14 mouse cellular contexts compared by ENCODE assay signal in the genomic region with DNA sequence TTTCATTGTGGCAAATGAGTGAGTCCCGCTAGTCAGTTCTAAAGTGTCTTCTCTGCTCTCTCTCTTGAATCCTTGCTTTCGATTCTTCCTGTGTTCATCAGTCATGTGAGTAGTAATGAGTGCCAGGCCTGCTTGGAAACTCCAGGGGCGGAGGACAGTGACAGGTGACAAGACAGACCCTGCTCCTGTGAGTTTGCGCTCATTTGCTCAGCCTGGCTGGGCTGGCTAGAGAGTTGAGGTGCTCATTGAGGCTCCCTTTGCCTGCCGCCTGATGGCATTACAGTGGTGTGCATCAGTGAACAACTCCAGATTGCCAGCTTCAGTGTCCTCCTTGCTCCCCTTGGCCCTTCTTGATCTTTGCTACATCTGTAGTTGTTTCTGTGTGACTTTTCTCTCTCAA.
A peak's percentile ranks its signal among the peaks of the same experiment; 100 is the strongest.
DNase-seq lines count a peak whose midpoint lies in the region; TF ChIP-seq lines count a peak whose summit lies in the region.
"Had no signal": no experiment of that assay in that cellular context is flagged by ENCODE, and none has a peak within 500 bp of the region (broad histone marks: within the 10 kb centered on the region; RNA-seq: fewer than 3 reads in every experiment).

No protein-coding gene starts in this region.

- no peak overlapping the region for H3K4me3 ChIP-seq in layer of hippocampus, adult 2 months
- H3K4me3 ChIP-seq: embryonic facial prominence, embryonic 13.5 days; embryonic facial prominence, embryonic 15.5 days; erythroblast, embryonic 14.5 days; forebrain, embryonic 10.5 days; forebrain, embryonic 12.5 days had no signal

- peak; percentile 57 to 60 for DNase-seq in cerebellum, postnatal 10 days
- no peak for DNase-seq in cerebellum, postnatal 36 days
- DNase-seq in cerebellum, postnatal 25 days = peak; percentile 26 to 33
- DNase-seq in cerebellum, adult 11 months = no peak
- DNase-seq in layer of hippocampus, adult 2 months (ENCODE audit: low spot score in 2 of 2) = no peak
- DNase-seq in layer of hippocampus, postnatal 36 days = no peak
- DNase-seq: adrenal gland, adult 2 months; adrenal gland, postnatal 10 days; adrenal gland, postnatal 25 days had no signal

- no peak overlapping the region for H3K27ac ChIP-seq in layer of hippocampus, adult 2 months
- H3K27ac ChIP-seq: embryonic facial prominence, embryonic 13.5 days; embryonic facial prominence, embryonic 15.5 days; forebrain, embryonic 10.5 days; forebrain, embryonic 12.5 days had no signal

- peak; percentile 9; the same call in 1 of the 2 replicates for TF ChIP-seq CTCF in layer of hippocampus, adult 2 months (conservative IDR thresholded peaks at IDR 0.05)

Comparison
In these comparisons a context has a peak if more than half of its experiments do, and no peak if none do; other contexts are left out.
1. DNase-seq: peak in cerebellum, postnatal 10 days (2 of 2) and cerebellum, postnatal 25 days (2 of 2); none in cerebellum, postnatal 36 days (0 of 2), cerebellum, adult 11 months (single experiment), layer of hippocampus, adult 2 months (0 of 2) and layer of hippocampus, postnatal 36 days (0 of 2).